Mouse (Mus musculus): ENCODE measurements around the gene Ipcef1. TPM values are rescaled to one million over a fixed set of nuclear protein-coding genes. Genes with fewer than 3 reads are reported as not detected.

The Ipcef1 gene
- polyA plus RNA-seq, 1 experiment from 2014 or later, result 0.28 TPM

GRCm38 (mm10) chr10:7063752-7064457 is 11.6 kb upstream of the Ipcef1 start:
- Histone ChIP-seq H3K9me3 (replicated peaks) (no peaks in the 10 kb centered on the region), H3K4me2 (replicated peaks) (no peak overlapping the region), H3K27ac (replicated peaks) (no peak overlapping the region), H3K36me3 (no peaks in the 10 kb centered on the region), H3K9ac (no peak overlapping the region), H3K4me1 (no peaks in the 10 kb centered on the region), H3K4me3 (replicated peaks) (no peak overlapping the region), H3K27me3 (no peaks in the 10 kb centered on the region)
- no peak for ATAC-seq (ENCODE audit: insufficient number of reproducible peaks, low FRiP score, low TSS enrichment, low read depth)
- 75% methylated on average over 9 of the region's 9 CpGs for WGBS

- no peak for ATAC-seq (ENCODE audit: insufficient number of reproducible peaks, low FRiP score, low TSS enrichment, low read depth)
- WGBS, result 88% methylated on average over 7 of the region's 7 CpGs
- Histone ChIP-seq H3K4me1 (no peaks in the 10 kb centered on the region), H3K9ac (no peak overlapping the region), H3K4me2 (replicated peaks) (no peak overlapping the region), H3K27me3 (no peaks in the 10 kb centered on the region), H3K27ac (replicated peaks) (no peak overlapping the region), H3K36me3 (no peaks in the 10 kb centered on the region), H3K9me3 (replicated peaks) (no peaks in the 10 kb centered on the region), H3K4me3 (replicated peaks) (no peak overlapping the region)
Observed at GRCm38 (mm10) chr10:7062993-7063392, 10.7 kb upstream of the Ipcef1 start.

- no peaks in the 10 kb centered on the region for H3K9me3 ChIP-seq (replicated peaks)
- H3K9ac ChIP-seq, result no peak overlapping the region
- no peaks in the 10 kb centered on the region for H3K4me1 ChIP-seq
- no peak for ATAC-seq (ENCODE audit: insufficient number of reproducible peaks, low FRiP score, low TSS enrichment, low read depth)
- no peaks in the 10 kb centered on the region for H3K36me3 ChIP-seq
- no peaks in the 10 kb centered on the region for H3K27me3 ChIP-seq
- no peak overlapping the region for H3K4me3 ChIP-seq (replicated peaks)
- H3K4me2 ChIP-seq (replicated peaks), result no peak overlapping the region
- 71% methylated on average over 5 of the region's 5 CpGs for WGBS
- H3K27ac ChIP-seq (replicated peaks), result no peak overlapping the region
Observed at GRCm38 (mm10) chr10:7060326-7060725, 8.0 kb upstream of the Ipcef1 start.

GRCm38 (mm10) chr10:7057546-7057945 is 5.3 kb upstream of the Ipcef1 start:
- no peak overlapping the region for H3K9ac ChIP-seq
- 0 out of 2 replicates have a peak, but pooled peaks cover 4% of the 10 kb centered on the region for H3K4me1 ChIP-seq
- ATAC-seq (ENCODE audit: insufficient number of reproducible peaks, low FRiP score, low TSS enrichment, low read depth), result no peak
- H3K4me2 ChIP-seq (replicated peaks), result no peak overlapping the region
- H3K4me3 ChIP-seq (replicated peaks), result no peak overlapping the region
- no peaks in the 10 kb centered on the region for H3K27me3 ChIP-seq
- WGBS, result 86% methylated on average over 1 of the region's 1 CpGs
- no peak overlapping the region for H3K27ac ChIP-seq (replicated peaks)
- no peaks in the 10 kb centered on the region for H3K9me3 ChIP-seq (replicated peaks)
- no peaks in the 10 kb centered on the region for H3K36me3 ChIP-seq

- Histone ChIP-seq H3K9me3 (replicated peaks) (no peaks in the 10 kb centered on the region), H3K9ac (no peak overlapping the region), H3K36me3 (no peaks in the 10 kb centered on the region), H3K27ac (replicated peaks) (no peak overlapping the region), H3K4me2 (replicated peaks) (no peak overlapping the region), H3K27me3 (no peaks in the 10 kb centered on the region), H3K4me3 (replicated peaks) (no peak overlapping the region), H3K4me1 (0 out of 2 replicates have a peak, but pooled peaks cover 8% of the 10 kb centered on the region)
- ATAC-seq (ENCODE audit: insufficient number of reproducible peaks, low FRiP score, low TSS enrichment, low read depth), result no peak
- 72% methylated on average over 6 of the region's 6 CpGs for WGBS
Observed at GRCm38 (mm10) chr10:7054560-7055205, 2.4 kb upstream of the Ipcef1 start.

- H3K9ac ChIP-seq, result no peak overlapping the region
- H3K27ac ChIP-seq (replicated peaks), result no peak overlapping the region
- no peaks in the 10 kb centered on the region for H3K36me3 ChIP-seq
- H3K4me1 ChIP-seq, result 0 out of 2 replicates have a peak, but pooled peaks cover 8% of the 10 kb centered on the region
- WGBS, result 80% methylated on average over 3 of the region's 3 CpGs
- no peaks in the 10 kb centered on the region for H3K27me3 ChIP-seq
- no peak for ATAC-seq (ENCODE audit: insufficient number of reproducible peaks, low FRiP score, low TSS enrichment, low read depth)
- no peak overlapping the region for H3K4me2 ChIP-seq (replicated peaks)
- H3K9me3 ChIP-seq (replicated peaks), result no peaks in the 10 kb centered on the region
- no peak overlapping the region for H3K4me3 ChIP-seq (replicated peaks)
Observed at GRCm38 (mm10) chr10:7049901-7050300, 2.4 kb downstream of the Ipcef1 start.

GRCm38 (mm10) chr10:7047919-7048291 is 4.4 kb downstream of the Ipcef1 start:
- Histone ChIP-seq H3K4me3 (replicated peaks) (no peak overlapping the region), H3K4me1 (0 out of 2 replicates have a peak, but pooled peaks cover 7% of the 10 kb centered on the region), H3K9ac (no peak overlapping the region), H3K27ac (replicated peaks) (no peak overlapping the region), H3K27me3 (no peaks in the 10 kb centered on the region), H3K36me3 (no peaks in the 10 kb centered on the region), H3K9me3 (replicated peaks) (no peaks in the 10 kb centered on the region), H3K4me2 (replicated peaks) (no peak overlapping the region)
- 47% methylated on average over 2 of the region's 2 CpGs for WGBS
- ATAC-seq (ENCODE audit: insufficient number of reproducible peaks, low FRiP score, low TSS enrichment, low read depth), result no peak

- Histone ChIP-seq H3K4me1 (0 out of 2 replicates have a peak, but pooled peaks cover 2% of the 10 kb centered on the region), H3K9me3 (replicated peaks) (no peaks in the 10 kb centered on the region), H3K4me2 (replicated peaks) (no peak overlapping the region), H3K27ac (replicated peaks) (no peak overlapping the region), H3K9ac (no peak overlapping the region), H3K27me3 (no peaks in the 10 kb centered on the region), H3K4me3 (replicated peaks) (no peak overlapping the region), H3K36me3 (no peaks in the 10 kb centered on the region)
- WGBS, result 32% methylated on average over 10 of the region's 10 CpGs
- ATAC-seq (ENCODE audit: insufficient number of reproducible peaks, low FRiP score, low TSS enrichment, low read depth), result no peak
Observed at GRCm38 (mm10) chr10:7047288-7047918, 4.9 kb downstream of the Ipcef1 start.

- H3K4me3 ChIP-seq (replicated peaks), result no peak overlapping the region
- no peak overlapping the region for H3K4me2 ChIP-seq (replicated peaks)
- H3K4me1 ChIP-seq, result no peaks in the 10 kb centered on the region
- no peaks in the 10 kb centered on the region for H3K36me3 ChIP-seq
- H3K9me3 ChIP-seq (replicated peaks), result no peaks in the 10 kb centered on the region
- ATAC-seq (ENCODE audit: insufficient number of reproducible peaks, low FRiP score, low TSS enrichment, low read depth), result no peak
- no peak overlapping the region for H3K27ac ChIP-seq (replicated peaks)
- 62% methylated on average over 5 of the region's 5 CpGs for WGBS
- H3K9ac ChIP-seq, result no peak overlapping the region
- no peaks in the 10 kb centered on the region for H3K27me3 ChIP-seq
Observed at GRCm38 (mm10) chr10:7043896-7044295, 8.4 kb downstream of the Ipcef1 start.

- H3K9ac ChIP-seq, result no peak overlapping the region
- no peak overlapping the region for H3K27ac ChIP-seq (replicated peaks)
- no peak overlapping the region for H3K4me2 ChIP-seq (replicated peaks)
- H3K27me3 ChIP-seq, result no peaks in the 10 kb centered on the region
- no peak for ATAC-seq (ENCODE audit: insufficient number of reproducible peaks, low FRiP score, low TSS enrichment, low read depth)
- H3K9me3 ChIP-seq (replicated peaks), result no peaks in the 10 kb centered on the region
- H3K4me3 ChIP-seq (replicated peaks), result no peak overlapping the region
- H3K4me1 ChIP-seq, result no peaks in the 10 kb centered on the region
- H3K36me3 ChIP-seq, result no peaks in the 10 kb centered on the region
Observed at GRCm38 (mm10) chr10:7041032-7041431, 11.2 kb downstream of the Ipcef1 start.

- no peak for ATAC-seq (ENCODE audit: insufficient number of reproducible peaks, low FRiP score, low TSS enrichment, low read depth)
- 91% methylated on average over 5 of the region's 5 CpGs for WGBS
- Histone ChIP-seq H3K4me3 (replicated peaks) (no peak overlapping the region), H3K27me3 (no peaks in the 10 kb centered on the region), H3K4me2 (replicated peaks) (no peak overlapping the region), H3K27ac (replicated peaks) (no peak overlapping the region), H3K9me3 (replicated peaks) (no peaks in the 10 kb centered on the region), H3K9ac (no peak overlapping the region), H3K4me1 (no peaks in the 10 kb centered on the region), H3K36me3 (no peaks in the 10 kb centered on the region)
Observed at GRCm38 (mm10) chr10:7037194-7037593, 15.1 kb downstream of the Ipcef1 start.
